Mouse (Mus musculus) heart, adult 2 months (tissue): ENCODE measurements around the gene Serpina1b. TPM values are rescaled to one million over a fixed set of nuclear protein-coding genes. Genes with fewer than 3 reads are reported as not detected.
"Not testable (repeated sequence)": the region's sequence is repeated elsewhere in the genome, so short reads cannot be mapped to it uniquely, and the experiment has no call there.

Experiments used
- DNase-seq, 2 experiments: peaks; one replicate each; pipeline ENCODE4 v3.0.0; 2021
- H3K27ac ChIP-seq: fragments of 200-600 bp; 2 replicates; pipeline ENCODE4 v1.8.1; 2022
- H3K27me3 ChIP-seq: fragments of 200-500 bp; 2 replicates; pipeline ENCODE4 v1.6.1; 2012; ENCODE audit warnings: mild to moderate bottlenecking, low read length, inconsistent platforms, mixed read lengths; ENCODE audit not compliant: control insufficient read depth, insufficient read depth
- H3K36me3 ChIP-seq: fragments of 200-500 bp; 2 replicates; pipeline ENCODE4 v1.6.1; 2012; ENCODE audit warnings: low read length, inconsistent platforms; ENCODE audit not compliant: control insufficient read depth, insufficient read depth
- H3K4me1 ChIP-seq: fragments of 200-500 bp; 2 replicates; pipeline ENCODE4 v1.6.1; 2011; ENCODE audit warnings: low read length; ENCODE audit not compliant: control insufficient read depth, insufficient read depth
- H3K4me3 ChIP-seq: fragments of 200-600 bp; 2 replicates; pipeline ENCODE4 v1.8.1; 2022
- H3K79me2 ChIP-seq: fragments of 200-500 bp; replicated peaks from 2 replicates; pipeline ENCODE4 v1.6.1; 2012; ENCODE audit warnings: mild to moderate bottlenecking, inconsistent platforms, low read length, moderate library complexity, mixed read lengths; ENCODE audit not compliant: control insufficient read depth, insufficient read depth
- H3K9ac ChIP-seq: fragments of 200-500 bp; 2 replicates; pipeline ENCODE4 v1.6.1; 2012; ENCODE audit warnings: low read depth, mild to moderate bottlenecking, control low read depth, inconsistent platforms, low read length, mixed read lengths
- WGBS: fragments of 180-500 bp; shearing (Covaris S2); methylation state at CpG from one replicate; pipeline ENCODE4 v1.1.7; 2018; 5-methylcytosine and 5-hydroxymethylcytosine counted together
- intact Hi-C: fragments of 180-260 bp; cut with DNase I; formaldehyde crosslinking; loops from one replicate; pipeline ENCODE4 v1.15.1; 2025
- polyA plus RNA-seq: library from polyadenylated mRNA; depleted of rRNA; stranded (reverse); fragments of >200 nt; gene quantifications from 2 replicates; pipeline ENCODE4 v1.2.3, GENCODE M21; 2012
- total RNA-seq, 2 experiments: library from RNA; stranded (reverse); gene quantifications; 2 replicates each; pipeline ENCODE4 v1.2.3; 2021

Gene Serpina1b
- total and polyA plus RNA-seq, 3 experiments: 0.18 to 0.27 (median 0.23) TPM

DNA sequence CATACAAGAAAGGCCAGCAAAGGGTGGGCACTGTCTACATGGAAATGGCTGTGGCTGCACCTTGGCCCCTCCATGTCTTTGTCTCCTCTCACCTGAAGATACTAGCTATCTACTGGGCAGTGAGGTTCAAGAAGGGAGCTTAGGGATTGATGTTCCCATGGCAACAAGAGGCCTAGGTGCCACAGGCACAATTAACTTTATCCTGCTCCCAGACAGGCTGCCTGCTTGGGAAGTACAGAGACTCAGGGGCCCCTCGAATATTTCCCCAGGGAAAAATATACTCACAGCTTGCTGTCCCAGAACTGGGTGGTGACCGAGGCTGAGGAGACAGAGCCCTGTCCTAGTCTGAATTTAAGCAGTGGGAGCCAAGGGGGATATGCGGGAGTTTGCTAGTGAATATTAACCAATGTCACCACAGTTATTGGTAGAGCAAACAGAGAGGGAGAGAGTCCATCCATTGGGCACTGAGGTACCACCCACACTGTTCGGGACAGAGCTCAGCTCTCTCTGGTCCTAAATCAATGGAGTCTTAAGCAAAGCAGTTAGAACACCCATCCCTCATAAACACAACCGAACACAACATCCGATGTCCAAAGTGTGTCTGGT, 56.8 kb downstream of the Serpina1b start, which contains the start of gene Serpina1d:
Serpina1d (minus strand) TSS at position 347 of the 606 bp plus-strand sequence.
- H3K4me1 ChIP-seq, H3K36me3 ChIP-seq, DNase-seq, H3K79me2 ChIP-seq, H3K27me3 ChIP-seq, H3K27ac ChIP-seq, H3K4me3 ChIP-seq, H3K9ac ChIP-seq, intact Hi-C loops: not testable (repeated sequence)
- WGBS: 79% methylated on average over 6 of the region's 6 CpGs

- H3K4me1 ChIP-seq, H3K4me3 ChIP-seq, H3K36me3 ChIP-seq, H3K9ac ChIP-seq, H3K27me3 ChIP-seq, intact Hi-C loops, DNase-seq, H3K79me2 ChIP-seq, H3K27ac ChIP-seq: not testable (repeated sequence)
- 55% methylated on average over 1 of the region's 1 CpGs for WGBS
Measured at GRCm38 (mm10) chr12:103770597-103770996, 59.6 kb downstream of the Serpina1b start.

GRCm38 (mm10) chr12:103763083-103763482, 67.1 kb downstream of the Serpina1b start:
- H3K9ac ChIP-seq, H3K36me3 ChIP-seq, DNase-seq, H3K4me3 ChIP-seq, H3K27me3 ChIP-seq, H3K4me1 ChIP-seq, intact Hi-C loops, H3K79me2 ChIP-seq, H3K27ac ChIP-seq: not testable (repeated sequence)
- 65% methylated on average over 3 of the region's 3 CpGs for WGBS

GRCm38 (mm10) chr12:103760316-103760715, 69.9 kb downstream of the Serpina1b start:
- WGBS: 68% methylated on average over 3 of the region's 3 CpGs
- H3K36me3 ChIP-seq, H3K27me3 ChIP-seq, H3K4me3 ChIP-seq, H3K4me1 ChIP-seq, H3K79me2 ChIP-seq, intact Hi-C loops, H3K27ac ChIP-seq, H3K9ac ChIP-seq, DNase-seq: not testable (repeated sequence)

- intact Hi-C loops, H3K79me2 ChIP-seq, H3K36me3 ChIP-seq, H3K9ac ChIP-seq, H3K27me3 ChIP-seq, H3K27ac ChIP-seq, DNase-seq, H3K4me1 ChIP-seq, H3K4me3 ChIP-seq: not testable (repeated sequence)
- WGBS: 76% methylated on average over 5 of the region's 5 CpGs
Measured at GRCm38 (mm10) chr12:103745957-103746356, 84.2 kb downstream of the Serpina1b start.

- H3K27me3 ChIP-seq, H3K36me3 ChIP-seq, H3K9ac ChIP-seq, intact Hi-C loops, H3K79me2 ChIP-seq, H3K4me1 ChIP-seq, H3K27ac ChIP-seq, DNase-seq, H3K4me3 ChIP-seq: not testable (repeated sequence)
- 81% methylated on average over 6 of the region's 6 CpGs for WGBS
Measured at GRCm38 (mm10) chr12:103737791-103738580, 92.2 kb downstream of the Serpina1b start.

DNA sequence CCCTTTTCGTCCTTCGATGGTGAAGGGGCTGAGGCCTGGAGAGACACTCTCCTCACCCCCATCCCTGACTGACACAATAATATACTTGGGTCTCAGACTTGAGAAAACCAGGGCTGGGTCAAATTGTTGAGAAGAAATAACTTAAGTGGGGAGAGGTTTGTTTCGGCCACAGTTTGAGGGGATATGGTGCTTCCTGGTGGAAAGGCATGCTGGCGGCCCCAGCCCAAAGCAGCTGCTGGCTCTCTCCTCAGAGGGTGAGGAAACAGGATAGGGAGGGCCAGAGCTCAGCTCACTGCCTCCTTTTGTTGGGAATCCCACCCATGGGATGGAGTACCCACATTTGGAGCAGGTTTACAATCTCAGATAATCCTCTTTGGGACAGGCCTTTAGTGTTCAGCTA, 94.6 kb downstream of the Serpina1b start:
- H3K27me3 ChIP-seq, intact Hi-C loops, H3K4me3 ChIP-seq, H3K27ac ChIP-seq, H3K9ac ChIP-seq, DNase-seq, H3K4me1 ChIP-seq, H3K79me2 ChIP-seq, H3K36me3 ChIP-seq: not testable (repeated sequence)
- WGBS: 73% methylated on average over 4 of the region's 4 CpGs

GRCm38 (mm10) chr12:103735101-103735500, 95.1 kb downstream of the Serpina1b start:
- intact Hi-C loops, H3K27me3 ChIP-seq, H3K4me1 ChIP-seq, H3K27ac ChIP-seq, H3K79me2 ChIP-seq, H3K4me3 ChIP-seq, H3K36me3 ChIP-seq, H3K9ac ChIP-seq: not testable (repeated sequence)
- peak in 1 of 2 experiments; percentile 5 for DNase-seq
- WGBS: 67% methylated on average over 4 of the region's 4 CpGs
